In the genomic region with DNA sequence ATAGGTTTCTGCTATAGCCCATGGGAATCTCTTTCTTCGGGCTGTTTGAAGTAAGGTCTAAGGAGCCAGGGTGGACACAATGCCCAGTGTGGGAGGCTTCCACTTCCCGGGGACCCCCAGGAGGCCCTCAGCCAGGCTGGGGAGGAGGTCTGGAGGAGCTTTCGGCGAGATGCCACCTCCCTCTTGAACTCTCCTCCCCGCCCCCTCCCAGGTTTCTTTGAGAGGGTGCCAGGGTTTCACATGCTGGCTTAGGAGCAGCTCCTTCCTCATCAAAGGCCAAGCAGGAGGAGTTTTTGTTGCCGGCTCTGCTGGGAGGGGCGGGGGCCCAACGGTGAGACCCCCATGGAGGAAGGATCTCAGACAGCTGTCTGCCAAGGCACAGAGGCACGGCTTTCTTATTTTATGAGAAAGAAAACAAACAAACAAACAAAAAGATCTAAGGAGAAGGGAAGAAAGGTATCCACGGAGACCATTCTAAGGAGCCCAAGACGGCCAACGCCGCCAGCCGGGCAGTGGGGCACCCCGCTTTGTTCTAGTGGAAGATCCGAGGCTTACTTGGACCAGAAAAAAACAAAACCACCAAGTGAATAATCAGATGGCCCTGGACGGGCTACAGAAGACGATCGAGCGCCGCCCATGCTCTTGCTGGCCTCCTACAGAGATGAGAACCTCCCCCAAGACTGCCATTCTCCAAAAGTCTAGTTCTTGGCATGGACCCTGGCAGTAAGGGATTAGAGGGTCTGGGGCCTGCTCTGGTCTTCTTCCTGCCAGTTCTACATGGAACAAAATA, we compare ENCODE assay signal across 12 mouse cellular contexts.
DNase-seq lines count a peak whose midpoint lies in the region; ATAC-seq and TF ChIP-seq lines count a peak whose summit lies in the region.
"Had no signal": no experiment of that assay in that cellular context is flagged by ENCODE, and none has a peak within 500 bp of the region (broad histone marks: within the 10 kb centered on the region; RNA-seq: fewer than 3 reads in every experiment).

No protein-coding gene starts in this region.

- ATAC-seq in hindbrain, embryonic 12.5 days (ENCODE audit: low FRiP score): peak; percentile 41
- peak; percentile 40 for ATAC-seq in midbrain, embryonic 14.5 days (ENCODE audit: low FRiP score, low TSS enrichment)
- ATAC-seq: activated CD4-positive, CD25-positive, alpha-beta regulatory T cell, adult 4 months had no signal

- H3K9ac ChIP-seq in hindbrain, embryonic 12.5 days: no peak overlapping the region
- H3K9ac ChIP-seq in midbrain, embryonic 14.5 days (replicated peaks; ENCODE audit: low read length): no peak overlapping the region

- no peak for TF ChIP-seq CTCF in brain, embryonic 14.5 days (IDR thresholded peaks at IDR 0.05; ENCODE audit: borderline replicate concordance, extremely low read depth, insufficient read depth, insufficient read length)

- no peak for TF ChIP-seq POLR2A in brain, embryonic 14.5 days (IDR thresholded peaks at IDR 0.05; ENCODE audit: borderline replicate concordance, extremely low read depth, insufficient read depth, insufficient read length, poor library complexity, severe bottlenecking)

- H3K27me3 ChIP-seq in hindbrain, embryonic 12.5 days: no peaks in the 10 kb centered on the region
- no peaks in the 10 kb centered on the region for H3K27me3 ChIP-seq in midbrain, embryonic 14.5 days (ENCODE audit: control insufficient read depth, insufficient read depth, low read length)
- H3K27me3 ChIP-seq in embryonic facial prominence, embryonic 10.5 days (replicated peaks; ENCODE audit: low read depth, poor library complexity, severe bottlenecking): no peaks in the 10 kb centered on the region

- peak overlapping the region; percentile 14 for H3K27ac ChIP-seq in hindbrain, embryonic 12.5 days
- 0 out of 2 replicates have a peak overlapping the region, but pooled peaks have one; percentile 26 for H3K27ac ChIP-seq in midbrain, embryonic 14.5 days (replicated peaks; ENCODE audit: low read depth, low read length)
- no peak overlapping the region; the same call in 1 of the 2 replicates for H3K27ac ChIP-seq in embryonic facial prominence, embryonic 10.5 days (replicated peaks)
- H3K27ac ChIP-seq: macrophage had no signal

- H3K36me3 ChIP-seq in hindbrain, embryonic 12.5 days: no peaks in the 10 kb centered on the region
- H3K36me3 ChIP-seq in midbrain, embryonic 14.5 days (ENCODE audit: control insufficient read depth, insufficient read depth, low read length): no peaks in the 10 kb centered on the region
- H3K36me3 ChIP-seq in embryonic facial prominence, embryonic 10.5 days (replicated peaks): no peaks in the 10 kb centered on the region
- H3K36me3 ChIP-seq: G1E had no signal

- peak; percentile 60 to 63 for DNase-seq in cerebellum, postnatal 10 days
- DNase-seq in cerebellum, adult 8-10 months: no peak
- peak; percentile 89 for DNase-seq in brain, embryonic 14.5 days (ENCODE audit: low read depth)
- peak; percentile 69 for DNase-seq in midbrain, embryonic 14.5 days
- no peak for DNase-seq in adrenal gland, postnatal 4 days (ENCODE audit: low spot score in 2 of 2)
- no peak for DNase-seq in thymus, postnatal 10 days (ENCODE audit: low spot score in 2 of 2)
- DNase-seq in embryonic facial prominence, embryonic 10.5 days (ENCODE audit: low spot score): no peak
- DNase-seq: cerebellum, adult 11-12 months had no signal

- no peak overlapping the region for H3K4me3 ChIP-seq in hindbrain, embryonic 12.5 days
- no peak overlapping the region for H3K4me3 ChIP-seq in midbrain, embryonic 14.5 days (replicated peaks; ENCODE audit: low read depth, low read length)
- H3K4me3 ChIP-seq in embryonic facial prominence, embryonic 10.5 days: no peak overlapping the region

- H3K4me2 ChIP-seq in hindbrain, embryonic 12.5 days (replicated peaks): no peak overlapping the region
- H3K4me2 ChIP-seq in midbrain, embryonic 14.5 days (ENCODE audit: low read length): no peak overlapping the region

- 18% methylated on average over 21 of the region's 21 CpGs for WGBS in hindbrain, embryonic 12.5 days
- WGBS in midbrain, embryonic 14.5 days: 7% methylated on average over 21 of the region's 21 CpGs
- 47% methylated on average over 21 of the region's 21 CpGs for whole genome bisulfite sequencing in embryonic facial prominence, embryonic 10.5 days

- H3K9me3 ChIP-seq in hindbrain, embryonic 12.5 days (replicated peaks): no peaks in the 10 kb centered on the region
- H3K9me3 ChIP-seq in midbrain, embryonic 14.5 days (ENCODE audit: control insufficient read depth, low read length): no peaks in the 10 kb centered on the region
- no peaks in the 10 kb centered on the region for H3K9me3 ChIP-seq in embryonic facial prominence, embryonic 10.5 days

- peaks cover 40% of the 10 kb centered on the region for H3K4me1 ChIP-seq in hindbrain, embryonic 12.5 days
- H3K4me1 ChIP-seq in midbrain, embryonic 14.5 days (ENCODE audit: control insufficient read depth, insufficient read depth, low read length): peaks cover 32% of the 10 kb centered on the region
- H3K4me1 ChIP-seq in embryonic facial prominence, embryonic 10.5 days: peaks cover 36% of the 10 kb centered on the region

Comparison
In these comparisons a context has a peak if more than half of its experiments do, and no peak if none do; other contexts are left out.
1. DNase-seq: peak in cerebellum, postnatal 10 days (2 of 2), brain, embryonic 14.5 days (single experiment) and midbrain, embryonic 14.5 days (single experiment); none in cerebellum, adult 8-10 months (single experiment), adrenal gland, postnatal 4 days (0 of 2), thymus, postnatal 10 days (0 of 2) and embryonic facial prominence, embryonic 10.5 days (single experiment).